In genomic region chr7:127214521-127214920, GRCm38 (mm10) we compare ENCODE assay signal across 9 mouse cellular contexts. TPM values are rescaled to one million over a fixed set of nuclear protein-coding genes. Genes with fewer than 3 reads are reported as not detected.
DNase-seq lines count a peak whose midpoint lies in the region; ATAC-seq and TF ChIP-seq lines count a peak whose summit lies in the region.
"Had no signal": no experiment of that assay in that cellular context is flagged by ENCODE, and none has a peak within 500 bp of the region (broad histone marks: within the 10 kb centered on the region; RNA-seq: fewer than 3 reads in every experiment).

No protein-coding gene starts in this region.

- no peaks in the 10 kb centered on the region for H3K36me3 ChIP-seq in kidney, embryonic 14.5 days (ENCODE audit: control insufficient read depth, insufficient read depth, low read length)
- no peaks in the 10 kb centered on the region for H3K36me3 ChIP-seq in hindbrain, embryonic 16.5 days (ENCODE audit: control insufficient read depth, insufficient read depth, low read length)
- no peaks in the 10 kb centered on the region for H3K36me3 ChIP-seq in midbrain, postnatal 0 days (ENCODE audit: insufficient read depth, low read length)

- peak overlapping the region; percentile 19; the same call in 1 of the 2 replicates for H3K4me3 ChIP-seq in kidney, embryonic 14.5 days (ENCODE audit: low read length)
- H3K4me3 ChIP-seq in hindbrain, embryonic 16.5 days (ENCODE audit: low read length): no peak overlapping the region; the same call in 1 of the 2 replicates
- no peak overlapping the region for H3K4me3 ChIP-seq in midbrain, postnatal 0 days (ENCODE audit: low read depth, low read length)

- no peak overlapping the region; the same call in 1 of the 2 replicates for H3K9ac ChIP-seq in kidney, embryonic 14.5 days (ENCODE audit: low read depth, low read length)
- H3K9ac ChIP-seq in hindbrain, embryonic 16.5 days (ENCODE audit: low read depth, low read length): no peak overlapping the region
- no peak overlapping the region for H3K9ac ChIP-seq in midbrain, postnatal 0 days (replicated peaks; ENCODE audit: low read length, poor library complexity, severe bottlenecking)

- TF ChIP-seq CTCF in midbrain, postnatal 0 days (IDR thresholded peaks at IDR 0.05): no peak

- no peaks in the 10 kb centered on the region for H3K27me3 ChIP-seq in kidney, embryonic 14.5 days (ENCODE audit: control insufficient read depth, insufficient read depth, low read length)
- H3K27me3 ChIP-seq in hindbrain, embryonic 16.5 days (replicated peaks; ENCODE audit: control insufficient read depth, insufficient read depth, low read length): no peaks in the 10 kb centered on the region
- no peaks in the 10 kb centered on the region for H3K27me3 ChIP-seq in midbrain, postnatal 0 days (ENCODE audit: insufficient read depth, low read length)
- H3K27me3 ChIP-seq: Patski had no signal

- H3K9me3 ChIP-seq in kidney, embryonic 14.5 days (ENCODE audit: control insufficient read depth, low read length): no peaks in the 10 kb centered on the region
- H3K9me3 ChIP-seq in hindbrain, embryonic 16.5 days (ENCODE audit: control insufficient read depth, low read length): no peaks in the 10 kb centered on the region
- no peaks in the 10 kb centered on the region for H3K9me3 ChIP-seq in midbrain, postnatal 0 days (ENCODE audit: low read length)

- H3K4me2 ChIP-seq in kidney, embryonic 14.5 days (replicated peaks; ENCODE audit: low read depth, low read length): peak overlapping the region; percentile 51
- peak overlapping the region; percentile 56 for H3K4me2 ChIP-seq in hindbrain, embryonic 16.5 days (ENCODE audit: low read length)
- H3K4me2 ChIP-seq in midbrain, postnatal 0 days (ENCODE audit: low read depth, low read length, poor library complexity, severe bottlenecking): peak overlapping the region; percentile 44

- intact Hi-C loops in left cerebral cortex, postnatal 36 days (cut with DNase I): no loop called here

- no peak for DNase-seq in kidney, adult 9 months
- DNase-seq in embryo, embryonic 11 days: peak; percentile 37
- no peak for DNase-seq in midbrain, postnatal 0 days (ENCODE audit: low spot score)
- no peak for DNase-seq in left cerebral cortex, postnatal 36 days (ENCODE audit: low spot score in 2 of 2)
- DNase-seq in thymus, postnatal 0 days (ENCODE audit: low spot score): no peak
- DNase-seq in adrenal gland, postnatal 10 days: no peak

- 0 out of 2 replicates have a peak, but pooled peaks cover 4% of the 10 kb centered on the region for H3K4me1 ChIP-seq in kidney, embryonic 14.5 days (ENCODE audit: control insufficient read depth, insufficient read depth, low read length)
- H3K4me1 ChIP-seq in hindbrain, embryonic 16.5 days (ENCODE audit: control insufficient read depth, insufficient read depth, low read depth, low read length): peaks cover 1% of the 10 kb centered on the region
- no peaks in the 10 kb centered on the region for H3K4me1 ChIP-seq in midbrain, postnatal 0 days (ENCODE audit: insufficient read depth, low read length)

- ATAC-seq in kidney, embryonic 14.5 days (ENCODE audit: low FRiP score, low TSS enrichment): no peak
- no peak for ATAC-seq in hindbrain, embryonic 16.5 days
- ATAC-seq in midbrain, postnatal 0 days (ENCODE audit: low FRiP score): no peak

- WGBS in kidney, embryonic 14.5 days: 32% methylated on average over 21 of the region's 21 CpGs
- WGBS in hindbrain, embryonic 16.5 days: 30% methylated on average over 21 of the region's 21 CpGs
- 39% methylated on average over 21 of the region's 21 CpGs for WGBS in midbrain, postnatal 0 days

- no peak overlapping the region for H3K27ac ChIP-seq in kidney, embryonic 14.5 days (ENCODE audit: low read depth, low read length)
- no peak overlapping the region for H3K27ac ChIP-seq in hindbrain, embryonic 16.5 days (ENCODE audit: low read depth, low read length)
- H3K27ac ChIP-seq in midbrain, postnatal 0 days (ENCODE audit: low read depth, low read length): no peak overlapping the region

RNA-seq across cellular contexts. Expression of gene Mylpf, which starts 5.8 kb away (rescaled TPM):
- 10.3 and 11.2 TPM in 2 replicates for polyA plus RNA-seq in kidney, embryonic 14.5 days (2014; fragmentation: Nextera tagmentation; extraction: Ambion mirVana)
- polyA plus RNA-seq in hindbrain, embryonic 16.5 days (2015; fragmentation: Nextera tagmentation; extraction: Ambion mirVana): 3.5 and 47.0 TPM in 2 replicates
- total RNA-seq in midbrain, postnatal 0 days (2014; rRNA removed): 0.90 and 1.4 TPM in 2 replicates
- 1.5 and 2.2 TPM in 2 replicates for polyA plus RNA-seq in midbrain, postnatal 0 days (2015; fragmentation: Nextera tagmentation; extraction: Ambion mirVana)
- 1 to 10 TPM; 1.7 to 3.9 TPM for total RNA-seq in left cerebral cortex, postnatal 36 days (2021)
- polyA plus RNA-seq in thymus, postnatal 0 days (2015; fragmentation: Nextera tagmentation; extraction: Ambion mirVana): 67.7 and 68.9 TPM in 2 replicates
- 1,000 to 10,000 TPM in 1 of 2 experiments, 100 to 1,000 TPM in 1; 678 to 2,339 TPM for total RNA-seq in adrenal gland, postnatal 10 days (2021)

RNA-seq across cellular contexts. Expression of gene Tbc1d10b, which starts 6.3 kb away (rescaled TPM):
- 13.5 and 19.7 TPM in 2 replicates for polyA plus RNA-seq in kidney, embryonic 14.5 days (2014; fragmentation: Nextera tagmentation; extraction: Ambion mirVana)
- 27.0 and 29.1 TPM in 2 replicates for polyA plus RNA-seq in hindbrain, embryonic 16.5 days (2015; fragmentation: Nextera tagmentation; extraction: Ambion mirVana)
- total RNA-seq in midbrain, postnatal 0 days (2014; rRNA removed): 70.2 and 72.3 TPM in 2 replicates
- polyA plus RNA-seq in midbrain, postnatal 0 days (2015; fragmentation: Nextera tagmentation; extraction: Ambion mirVana): 24.5 and 28.7 TPM in 2 replicates
- total RNA-seq in left cerebral cortex, postnatal 36 days (2021): 100 to 1,000 TPM in 1 of 2 experiments, 10 to 100 TPM in 1; 90.8 to 101 TPM
- polyA plus RNA-seq in thymus, postnatal 0 days (2015; fragmentation: Nextera tagmentation; extraction: Ambion mirVana): 20.5 and 27.4 TPM in 2 replicates
- total RNA-seq in adrenal gland, postnatal 10 days (2021): 10 to 100 TPM; 39.0 to 40.5 TPM

RNA-seq across cellular contexts. Expression of gene Zfp553, which starts 18.3 kb away (rescaled TPM):
- polyA plus RNA-seq in kidney, embryonic 14.5 days (2014; fragmentation: Nextera tagmentation; extraction: Ambion mirVana): 23.0 and 26.2 TPM in 2 replicates
- 42.7 and 49.1 TPM in 2 replicates for polyA plus RNA-seq in hindbrain, embryonic 16.5 days (2015; fragmentation: Nextera tagmentation; extraction: Ambion mirVana)
- 37.4 and 39.6 TPM in 2 replicates for total RNA-seq in midbrain, postnatal 0 days (2014; rRNA removed)
- polyA plus RNA-seq in midbrain, postnatal 0 days (2015; fragmentation: Nextera tagmentation; extraction: Ambion mirVana): 32.3 TPM in 2 replicates
- total RNA-seq in left cerebral cortex, postnatal 36 days (2021): 10 to 100 TPM; 18.6 to 19.4 TPM
- 25.4 and 29.7 TPM in 2 replicates for polyA plus RNA-seq in thymus, postnatal 0 days (2015; fragmentation: Nextera tagmentation; extraction: Ambion mirVana)
- 10 to 100 TPM in 1 of 2 experiments, 1 to 10 TPM in 1; 9.2 to 13.4 TPM for total RNA-seq in adrenal gland, postnatal 10 days (2021)

RNA-seq across cellular contexts. Expression of gene Sept1, which starts 18.4 kb away (rescaled TPM):
- 18.5 and 21.6 TPM in 2 replicates for polyA plus RNA-seq in kidney, embryonic 14.5 days (2014; fragmentation: Nextera tagmentation; extraction: Ambion mirVana)
- polyA plus RNA-seq in hindbrain, embryonic 16.5 days (2015; fragmentation: Nextera tagmentation; extraction: Ambion mirVana): 12.1 and 12.3 TPM in 2 replicates
- 0.22 and 3.7 TPM in 2 replicates for total RNA-seq in midbrain, postnatal 0 days (2014; rRNA removed)
- polyA plus RNA-seq in midbrain, postnatal 0 days (2015; fragmentation: Nextera tagmentation; extraction: Ambion mirVana): 4.2 and 5.3 TPM in 2 replicates
- total RNA-seq in left cerebral cortex, postnatal 36 days (2021): 1 to 10 TPM; 3.2 to 5.6 TPM
- polyA plus RNA-seq in thymus, postnatal 0 days (2015; fragmentation: Nextera tagmentation; extraction: Ambion mirVana): 638 and 684 TPM in 2 replicates
- 10 to 100 TPM; 17.6 to 17.8 TPM for total RNA-seq in adrenal gland, postnatal 10 days (2021)

RNA-seq across cellular contexts. Expression of gene Cd2bp2, which starts 18.7 kb away (rescaled TPM):
- 41.0 and 57.6 TPM in 2 replicates for polyA plus RNA-seq in kidney, embryonic 14.5 days (2014; fragmentation: Nextera tagmentation; extraction: Ambion mirVana)
- 70.4 and 72.7 TPM in 2 replicates for polyA plus RNA-seq in hindbrain, embryonic 16.5 days (2015; fragmentation: Nextera tagmentation; extraction: Ambion mirVana)
- total RNA-seq in midbrain, postnatal 0 days (2014; rRNA removed): 85.7 and 103 TPM in 2 replicates
- 62.6 and 64.8 TPM in 2 replicates for polyA plus RNA-seq in midbrain, postnatal 0 days (2015; fragmentation: Nextera tagmentation; extraction: Ambion mirVana)
- 10 to 100 TPM; 81.4 to 89.5 TPM for total RNA-seq in left cerebral cortex, postnatal 36 days (2021)
- 59.5 and 62.0 TPM in 2 replicates for polyA plus RNA-seq in thymus, postnatal 0 days (2015; fragmentation: Nextera tagmentation; extraction: Ambion mirVana)
- total RNA-seq in adrenal gland, postnatal 10 days (2021): 10 to 100 TPM; 50.9 to 54.9 TPM
